Mouse (Mus musculus) ES-E14 (cell line): ENCODE results near the gene Hip1r.

Source experiments
- HCFC1 ChIP-seq: IDR thresholded peaks from 2 replicates; pipeline ENCODE4 v1.6.1; 2012; ENCODE audit warnings: low read length, inconsistent platforms, borderline replicate concordance; ENCODE audit not compliant: insufficient read depth
- MAFK ChIP-seq: IDR thresholded peaks from 2 replicates; pipeline ENCODE4 v1.6.1; 2014; ENCODE audit warnings: mild to moderate bottlenecking, low read depth, low read length, inconsistent platforms; ENCODE audit not compliant: insufficient read depth
- ZC3H11A ChIP-seq: IDR thresholded peaks from 2 replicates; pipeline ENCODE4 v1.6.1; 2012; ENCODE audit warnings: low read depth, mild to moderate bottlenecking, inconsistent platforms, low read length, borderline replicate concordance

DNA sequence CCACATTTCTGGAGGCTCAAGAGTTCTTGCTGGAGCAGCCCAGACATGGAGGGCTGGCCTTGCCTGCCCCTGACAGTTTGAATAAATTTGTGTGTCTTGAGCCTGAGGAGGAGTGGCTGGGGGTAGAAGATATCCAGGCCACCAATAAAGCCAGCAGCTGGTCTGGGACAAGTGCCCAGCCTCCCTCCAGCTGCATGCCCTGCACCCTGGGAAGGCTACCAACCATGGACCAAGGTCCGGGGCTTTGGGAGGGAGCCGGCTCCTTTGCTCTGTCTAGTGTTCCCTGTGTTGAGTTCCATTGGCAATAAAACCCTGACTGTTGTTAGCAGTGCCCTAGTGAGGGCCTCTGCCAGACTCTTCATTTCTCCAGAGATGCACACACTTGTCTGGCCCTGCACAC, 29.4 kb downstream of the Hip1r start:
- TF ChIP-seq HCFC1 (no peak), MAFK (no peak), ZC3H11A (no peak)
